Mouse (Mus musculus) cerebellum, postnatal 4 days (tissue): ENCODE data around the gene 4933415A04Rik.

Experiments used
- DNase-seq, 2 experiments: peaks; one replicate each; pipeline ENCODE4 v3.0.0; 2022; ENCODE audit warnings: low spot score in 2 of 2, mixed read lengths in 1 of 2

Gene 4933415A04Rik

GRCm38 (mm10) chr11:43575061-43575375 is 11.8 kb upstream of the 4933415A04Rik start:
- no peak for DNase-seq

- no peak for DNase-seq
Measured at GRCm38 (mm10) chr11:43575376-43576151, 11.3 kb upstream of the 4933415A04Rik start.

- DNase-seq = no peak
Measured at GRCm38 (mm10) chr11:43577713-43578478, 8.9 kb upstream of the 4933415A04Rik start.

- DNase-seq = no peak
Measured at GRCm38 (mm10) chr11:43585211-43586005, 1.4 kb upstream of the 4933415A04Rik start.

GRCm38 (mm10) chr11:43589530-43590072 is 2.8 kb downstream of the 4933415A04Rik start:
- no peak for DNase-seq

- no peak for DNase-seq
Measured at GRCm38 (mm10) chr11:43601440-43601839, 14.6 kb downstream of the 4933415A04Rik start, which contains the start of gene Fabp6. Gene Fabp6, minus strand, starts transcription at chr11:43601540.

GRCm38 (mm10) chr11:43604207-43604606 is 17.4 kb downstream of the 4933415A04Rik start:
- DNase-seq = no peak

GRCm38 (mm10) chr11:43604891-43605290 is 18.1 kb downstream of the 4933415A04Rik start:
- no peak for DNase-seq

- DNase-seq = no peak
Measured at GRCm38 (mm10) chr11:43605859-43606258, 19.0 kb downstream of the 4933415A04Rik start.

GRCm38 (mm10) chr11:43608440-43608839 is 21.6 kb downstream of the 4933415A04Rik start:
- DNase-seq = no peak

- DNase-seq = no peak
Measured at GRCm38 (mm10) chr11:43610006-43610661, 23.3 kb downstream of the 4933415A04Rik start.

- DNase-seq = no peak
Measured at GRCm38 (mm10) chr11:43610662-43611033, 23.8 kb downstream of the 4933415A04Rik start.

- peak; percentile 67 to 87 for DNase-seq
Measured at GRCm38 (mm10) chr11:43612834-43613488, 26.1 kb downstream of the 4933415A04Rik start.

GRCm38 (mm10) chr11:43617924-43618323 is 31.1 kb downstream of the 4933415A04Rik start:
- peak in 1 of 2 experiments; percentile 46 for DNase-seq

GRCm38 (mm10) chr11:43618403-43618802 is 31.6 kb downstream of the 4933415A04Rik start:
- peak in 1 of 2 experiments; percentile 26 for DNase-seq

- DNase-seq = no peak
Measured at GRCm38 (mm10) chr11:43621769-43622168, 34.9 kb downstream of the 4933415A04Rik start.

- no peak for DNase-seq
Measured at GRCm38 (mm10) chr11:43624341-43624740, 37.5 kb downstream of the 4933415A04Rik start.

GRCm38 (mm10) chr11:43626300-43626926 is 39.6 kb downstream of the 4933415A04Rik start:
- peak in 1 of 2 experiments; percentile 42 for DNase-seq

GRCm38 (mm10) chr11:43626927-43627645 is 40.2 kb downstream of the 4933415A04Rik start:
- no peak for DNase-seq

GRCm38 (mm10) chr11:43631645-43632044 is 44.8 kb downstream of the 4933415A04Rik start:
- no peak for DNase-seq
